Mouse (Mus musculus): ENCODE data around the gene Fkbp4.
A peak's percentile ranks its signal among the peaks of the same experiment; 100 is the strongest.

Fkbp4 gene

GRCm38 (mm10) chr6:128438317-128438870 is at the start of gene Fkbp4:
TSS of gene Fkbp4 (minus strand) at chr6:128438677.
- peak; percentile 94 for DNase-seq (ENCODE audit: low spot score)

GRCm38 (mm10) chr6:128487736-128488135 is 49.3 kb upstream of the Fkbp4 start:
- no peak for DNase-seq (ENCODE audit: low spot score)

DNA sequence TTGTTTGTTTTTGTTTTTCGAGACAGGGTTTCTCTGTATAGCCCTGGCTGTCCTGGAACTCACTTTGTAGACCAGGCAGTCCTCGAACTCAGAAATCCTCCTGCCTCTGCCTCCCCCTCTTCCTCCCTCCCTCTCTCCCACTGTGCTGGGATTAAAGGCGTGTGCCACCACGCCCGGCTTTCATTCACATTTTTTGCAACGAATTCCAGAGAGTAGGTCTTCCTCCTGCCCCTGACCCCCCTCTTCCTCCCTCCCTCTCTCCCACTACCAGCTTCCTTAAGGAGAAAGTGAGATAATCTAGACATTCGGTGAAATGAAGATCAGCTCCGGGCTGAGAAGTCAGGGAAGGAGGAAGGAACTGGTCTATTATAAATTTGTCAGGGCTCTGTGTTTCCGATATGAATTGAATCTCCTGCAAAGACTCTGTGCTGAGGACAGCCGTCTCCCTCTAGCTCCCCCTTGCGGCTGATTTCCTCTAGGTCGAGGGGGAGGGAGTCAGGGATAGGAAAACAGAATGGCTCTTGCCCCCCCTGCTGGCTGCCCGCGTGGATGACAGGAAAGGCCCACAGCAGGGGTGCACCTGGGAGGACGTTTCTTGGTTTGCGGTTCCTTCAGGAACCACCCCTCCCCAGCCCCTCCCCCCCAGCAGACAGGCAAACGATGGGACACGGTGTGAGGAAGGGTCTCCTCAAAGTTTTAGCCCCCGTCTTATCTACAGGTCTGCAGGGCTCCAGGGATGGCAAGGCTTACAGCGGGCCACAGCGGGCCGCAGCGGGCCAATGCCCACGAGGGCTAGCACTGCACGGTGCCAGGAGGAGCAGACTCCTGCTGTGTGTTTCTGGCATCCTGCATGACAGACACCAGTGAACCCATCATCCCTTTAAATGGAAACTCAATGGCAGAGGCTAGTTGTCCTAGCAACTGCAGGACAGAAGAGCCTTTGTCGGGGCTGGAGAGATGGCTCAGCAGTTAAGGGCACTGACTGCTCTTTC is 41.3 kb upstream of the Fkbp4 start:
- peak; percentile 95 for DNase-seq (ENCODE audit: low spot score)

- peak; percentile 7 for DNase-seq (ENCODE audit: low spot score)
Observed at GRCm38 (mm10) chr6:128477495-128477894, 39.0 kb upstream of the Fkbp4 start.

DNA sequence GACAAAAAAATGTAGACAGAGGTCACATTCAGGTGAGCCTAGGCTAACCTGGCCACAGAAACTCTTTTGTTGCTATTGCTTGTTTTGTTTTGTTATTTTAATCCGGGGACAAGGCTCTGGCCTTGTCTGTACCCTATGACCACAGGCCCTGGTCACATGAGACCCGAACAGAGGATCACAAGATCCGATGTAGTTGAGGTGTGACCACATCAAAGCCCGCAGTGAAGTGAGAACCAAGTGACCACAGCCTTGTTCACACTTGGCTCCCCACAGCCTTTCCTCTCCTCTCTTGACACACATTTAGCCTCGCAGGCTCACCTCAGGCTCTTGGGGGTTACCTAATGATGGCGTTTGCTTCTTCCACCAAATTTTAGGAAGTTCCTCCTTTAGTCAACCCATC is 35.6 kb upstream of the Fkbp4 start:
- DNase-seq (ENCODE audit: low spot score), result no peak

DNA sequence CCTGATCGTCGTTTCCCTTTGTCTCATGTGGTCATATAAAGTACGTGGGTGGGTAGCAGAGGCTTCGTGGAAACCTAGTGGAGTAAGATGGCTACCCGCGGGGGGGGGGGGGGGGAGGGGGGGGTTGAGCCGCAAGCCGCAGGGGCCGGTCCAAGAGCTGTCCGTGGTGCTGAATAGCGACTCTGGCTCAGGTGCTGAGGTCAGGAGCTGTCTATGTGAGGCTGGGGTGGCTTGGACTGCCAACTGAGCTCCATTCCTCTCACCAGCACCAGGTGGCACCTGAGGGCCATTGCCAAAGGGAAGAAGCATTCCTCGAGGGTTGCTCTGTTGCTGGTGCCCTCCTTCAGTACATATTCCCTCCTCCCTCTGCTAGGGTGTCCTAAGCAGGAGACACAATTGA is 31.0 kb upstream of the Fkbp4 start:
- DNase-seq (ENCODE audit: low spot score), result peak; percentile 41

DNA sequence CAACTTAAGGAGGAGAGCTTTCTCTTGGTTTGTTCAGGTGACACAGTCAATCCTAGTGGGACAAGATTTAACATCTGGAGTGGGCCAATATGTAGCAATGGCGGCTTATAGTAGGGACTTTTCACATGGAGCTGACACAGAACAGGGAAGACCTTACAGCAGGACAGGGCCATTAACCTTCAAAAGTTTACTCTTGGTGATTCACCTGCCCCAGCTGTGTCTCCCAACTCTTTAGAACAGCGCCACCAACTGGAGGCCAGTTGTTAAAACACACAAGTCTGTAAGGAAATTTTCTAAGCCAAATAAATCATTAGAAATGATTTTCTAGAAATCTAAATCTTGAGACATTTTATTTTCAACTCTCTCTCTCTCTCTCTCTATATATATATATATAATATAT is 28.8 kb upstream of the Fkbp4 start:
- no peak for DNase-seq (ENCODE audit: low spot score)

DNA sequence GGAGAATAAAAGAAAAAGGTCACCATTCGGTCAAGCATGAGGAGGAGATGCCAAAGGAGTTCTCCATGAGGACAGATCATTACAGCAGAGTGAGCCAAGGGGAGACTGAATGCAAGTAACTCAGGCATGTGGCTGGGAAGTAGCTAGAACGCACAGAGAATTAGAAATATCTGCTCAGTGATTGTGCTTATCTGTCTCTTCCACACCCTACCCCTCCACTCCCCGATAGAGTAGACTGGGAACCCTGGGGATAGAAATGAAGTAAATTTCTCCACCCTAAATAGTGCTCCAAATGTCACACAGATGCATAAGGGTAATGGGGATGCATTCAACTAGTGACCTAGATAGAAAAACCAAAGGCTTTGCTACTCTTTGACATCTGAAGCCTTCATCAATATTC is 28.1 kb upstream of the Fkbp4 start:
- DNase-seq (ENCODE audit: low spot score), result no peak

DNA sequence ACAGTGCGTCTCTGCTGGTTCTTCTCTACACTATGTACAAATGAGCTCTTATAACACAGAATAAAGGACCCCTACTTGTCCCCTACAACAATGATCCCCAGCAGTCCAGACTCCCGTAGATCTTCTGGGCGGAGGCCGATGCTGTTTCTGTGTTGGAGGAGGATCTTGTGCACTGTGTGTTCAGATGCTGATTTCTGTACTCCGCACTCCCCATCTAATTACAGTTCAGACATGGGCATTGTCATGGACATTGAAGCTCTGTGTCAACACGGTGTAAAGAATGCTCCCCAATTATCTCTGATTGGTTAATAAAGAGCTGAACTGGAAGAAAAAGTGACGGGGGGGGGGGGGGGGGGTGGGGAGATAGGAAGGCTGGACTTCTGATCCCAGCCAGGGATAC is 27.6 kb upstream of the Fkbp4 start:
- DNase-seq (ENCODE audit: low spot score), result no peak

DNA sequence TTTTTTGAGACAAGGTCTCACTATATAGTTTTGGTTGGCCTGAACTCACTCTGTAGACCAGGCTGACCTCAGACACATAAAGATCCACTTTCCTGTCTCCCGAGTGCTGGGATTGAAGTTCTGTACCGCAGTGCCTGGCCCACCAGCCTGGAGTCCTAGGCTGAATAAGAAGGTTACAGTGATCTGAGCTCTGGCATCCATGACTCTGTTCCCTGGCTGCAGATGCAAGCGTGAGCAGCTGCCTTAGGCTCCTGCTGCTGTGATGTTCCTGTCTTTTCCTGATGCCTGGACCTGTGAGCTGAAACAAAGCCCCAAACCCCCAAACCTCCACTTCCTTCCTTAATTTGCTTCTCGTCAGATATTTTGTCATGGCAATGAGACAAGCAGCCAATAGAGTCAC is 26.5 kb upstream of the Fkbp4 start:
- no peak for DNase-seq (ENCODE audit: low spot score)

DNA sequence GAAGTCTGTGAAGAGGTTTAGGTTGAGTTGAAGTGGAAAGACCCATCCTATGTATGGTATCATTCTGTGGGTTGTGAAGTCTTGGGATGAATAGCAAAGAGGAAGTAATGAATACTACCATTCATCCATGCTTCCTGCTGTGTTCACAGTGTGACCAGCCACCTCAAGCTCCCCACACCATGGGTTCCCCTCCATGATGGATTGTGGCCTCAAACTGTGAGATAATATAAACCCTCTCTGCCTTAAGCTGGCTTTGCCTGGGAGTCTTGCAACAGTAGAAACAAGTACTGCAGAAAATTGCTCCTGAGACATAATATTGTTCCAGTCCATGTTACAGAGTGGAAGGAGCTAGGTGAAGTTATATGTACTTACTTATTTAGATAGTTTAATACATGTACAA is 23.1 kb upstream of the Fkbp4 start:
- no peak for DNase-seq (ENCODE audit: low spot score)

DNA sequence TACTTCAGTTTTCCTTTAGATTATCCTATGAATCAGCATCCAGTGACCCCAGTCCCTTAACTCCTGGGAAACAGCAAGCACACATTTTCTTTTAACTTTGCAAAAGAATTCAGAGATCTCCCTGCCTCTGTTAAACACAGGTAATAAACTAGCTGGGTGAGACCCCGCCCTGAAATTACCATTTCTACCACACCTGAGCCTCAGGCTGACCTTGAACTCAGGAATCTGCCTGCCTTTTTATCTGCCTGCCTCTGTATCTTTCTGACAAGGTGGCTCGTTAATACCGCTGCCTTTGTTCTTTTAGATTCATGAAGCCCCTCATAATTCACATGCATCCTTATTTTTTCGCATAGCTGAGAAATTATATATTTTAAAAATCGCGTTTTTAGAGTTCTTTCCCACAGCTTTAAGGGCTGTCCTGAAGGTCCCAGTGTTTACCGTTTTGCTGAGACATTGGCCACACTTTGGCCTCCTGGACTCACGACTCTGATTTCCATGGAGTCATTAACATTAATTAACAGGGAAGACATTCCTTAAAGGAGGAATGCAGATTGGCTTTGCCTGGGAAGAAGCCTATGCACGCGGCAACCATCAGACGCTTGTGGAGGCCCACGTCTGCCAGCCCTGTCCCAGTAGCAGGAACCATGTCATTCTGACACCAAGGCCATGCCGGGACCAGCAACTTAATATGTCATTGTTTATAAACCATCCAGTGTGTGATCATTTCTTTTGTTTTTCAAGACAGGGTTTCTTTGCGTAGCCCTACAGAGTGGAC is 22.4 kb upstream of the Fkbp4 start:
- no peak for DNase-seq (ENCODE audit: low spot score)

DNA sequence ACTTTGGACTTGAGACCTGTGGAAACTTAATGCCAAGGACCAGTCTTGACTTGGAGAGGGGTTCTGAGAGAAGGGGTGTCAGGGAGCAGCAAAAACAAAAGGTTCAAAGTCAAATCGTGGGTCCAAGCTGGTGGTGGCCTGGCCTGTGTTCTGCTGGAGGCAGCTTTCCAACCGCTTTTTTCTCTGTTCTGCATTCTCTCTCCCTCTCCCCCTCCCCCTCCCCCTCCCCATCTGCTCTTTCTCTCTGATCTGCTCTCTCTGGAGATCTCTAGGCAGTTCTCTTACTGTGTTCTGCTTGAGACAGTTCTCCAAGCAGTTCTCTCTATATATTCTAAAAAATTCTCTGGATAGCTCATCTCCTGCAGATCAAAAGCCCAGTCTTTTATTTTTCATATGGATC is 21.8 kb upstream of the Fkbp4 start:
- no peak for DNase-seq (ENCODE audit: low spot score)

DNA sequence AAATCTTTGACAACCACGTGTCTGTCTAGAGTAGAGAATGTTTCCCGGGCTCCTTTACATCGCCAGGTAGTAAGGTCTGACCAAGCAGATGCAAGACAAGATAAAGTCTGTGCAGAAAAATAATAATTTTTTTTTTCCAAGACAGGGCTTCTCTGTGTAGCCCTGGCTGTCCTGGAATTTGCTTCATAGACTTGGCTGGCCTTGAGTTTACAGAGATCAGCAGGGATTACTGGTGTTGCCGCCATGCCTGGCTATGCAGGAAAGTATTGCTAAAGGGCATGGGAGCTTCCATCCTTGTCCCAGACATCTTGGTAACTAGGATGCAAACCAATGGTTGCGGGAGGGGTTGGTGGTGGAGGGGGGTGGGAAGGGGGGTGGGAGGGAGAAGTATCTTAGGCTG is 18.7 kb upstream of the Fkbp4 start:
- no peak for DNase-seq (ENCODE audit: low spot score)

- DNase-seq (ENCODE audit: low spot score), result no peak
Observed at GRCm38 (mm10) chr6:128455835-128456605, 17.5 kb upstream of the Fkbp4 start.

DNA sequence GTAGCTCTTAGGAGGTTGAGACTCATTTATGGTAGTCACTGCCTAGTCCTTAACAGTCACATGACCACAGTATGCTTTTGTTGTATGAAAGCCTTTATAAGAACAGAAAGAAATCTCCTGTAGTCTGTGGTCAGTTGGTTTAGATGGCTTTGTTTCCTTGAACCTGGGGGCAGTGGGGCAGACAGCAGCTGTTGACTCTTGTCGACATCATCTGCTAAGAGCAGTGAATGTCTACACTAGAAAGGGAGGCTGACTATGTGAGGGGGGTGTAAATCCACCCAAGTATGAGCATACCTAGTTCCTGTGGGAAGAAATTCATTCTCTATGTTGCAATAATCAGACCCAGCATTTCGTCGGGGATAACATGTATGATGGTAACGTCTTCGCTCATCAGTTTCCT is 8.6 kb upstream of the Fkbp4 start:
- DNase-seq (ENCODE audit: low spot score), result no peak

DNA sequence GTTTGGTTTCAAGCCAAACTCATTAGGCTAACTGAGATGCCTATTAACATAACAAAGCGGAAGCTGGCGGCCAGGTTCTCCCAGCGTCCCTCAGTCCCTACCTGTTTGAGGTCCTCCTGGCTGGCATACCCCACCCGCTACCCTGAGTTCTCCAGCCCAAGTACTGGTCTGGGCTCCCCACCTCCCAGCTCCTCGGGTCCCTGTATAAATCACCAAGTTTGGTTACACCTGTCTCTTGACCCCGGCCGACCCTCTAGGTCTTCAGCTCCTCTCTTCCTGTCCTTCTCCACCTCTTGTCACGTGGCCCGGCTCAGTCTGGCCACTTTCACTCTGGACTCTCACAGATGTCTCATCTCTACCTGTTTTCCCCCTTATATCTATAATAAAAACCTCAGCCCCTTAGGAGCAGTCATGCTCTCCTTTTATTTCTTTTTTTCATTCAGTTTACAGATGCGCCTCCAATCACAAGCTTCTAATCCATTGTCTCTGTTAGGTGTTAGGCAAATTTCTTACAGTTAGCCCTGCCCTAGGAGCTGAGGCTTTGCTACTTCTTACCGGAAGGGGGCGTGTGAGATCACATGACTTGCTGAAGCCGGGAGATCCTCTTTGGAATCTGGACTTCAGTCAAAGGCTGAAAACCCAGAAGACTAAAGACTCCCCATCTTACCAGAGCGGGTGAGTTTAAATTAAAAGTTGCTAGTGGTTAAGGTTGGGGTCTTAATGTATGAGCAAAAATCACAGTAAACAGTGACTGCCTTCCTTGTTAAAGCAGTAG is 7.5 kb upstream of the Fkbp4 start:
- peak; percentile 74 for DNase-seq (ENCODE audit: low spot score)

- DNase-seq (ENCODE audit: low spot score), result no peak
Observed at GRCm38 (mm10) chr6:128440238-128440637, 1.8 kb upstream of the Fkbp4 start.

- DNase-seq (ENCODE audit: low spot score), result peak; percentile 16
Observed at GRCm38 (mm10) chr6:128438871-128439341, 429 bp upstream of the Fkbp4 start.

DNA sequence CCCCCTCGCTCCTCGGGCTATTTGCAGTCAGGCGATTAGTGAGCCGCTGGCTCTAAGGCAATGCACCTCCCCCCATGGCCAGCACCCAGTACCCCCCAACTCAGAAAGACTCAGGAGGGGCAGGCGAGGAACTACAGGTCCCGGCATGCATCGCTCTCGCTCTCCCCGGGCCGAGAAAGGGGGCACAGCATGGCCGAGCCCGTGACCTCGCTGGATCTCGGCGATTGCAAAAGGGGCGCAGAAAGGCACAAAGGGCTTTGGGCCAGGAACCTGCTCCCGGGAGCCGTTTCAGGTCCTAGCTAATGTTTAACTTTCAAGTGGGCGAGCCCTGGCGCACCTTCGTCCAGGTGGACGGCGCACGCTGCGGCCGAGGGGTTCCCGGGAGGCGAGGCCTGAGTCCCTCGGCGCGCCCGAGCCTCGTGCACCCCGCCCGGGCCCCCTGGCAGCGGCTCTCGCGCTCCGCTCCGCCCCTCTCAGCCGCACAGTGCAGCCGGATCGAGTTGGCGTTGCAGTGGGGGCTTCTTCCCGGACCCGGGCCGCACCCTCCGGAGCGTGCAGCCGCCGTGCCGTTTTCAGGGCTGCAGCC is 653 bp downstream of the Fkbp4 start:
- peak; percentile 78 for DNase-seq (ENCODE audit: low spot score)

- DNase-seq (ENCODE audit: low spot score), result no peak
Observed at GRCm38 (mm10) chr6:128437288-128437687, 1.2 kb downstream of the Fkbp4 start.
